Mouse (Mus musculus) spleen, adult 10 weeks (tissue): ENCODE data around the gene Ufsp1. TPM values are rescaled to one million over a fixed set of nuclear protein-coding genes. Genes with fewer than 3 reads are reported as not detected.

Experiments used
- polyA plus RNA-seq: library from polyadenylated mRNA; stranded (reverse); fragments of 350-450 nt; fragmentation: Illumina TruSeq; extraction: RNeasy Lipid Tissue Mini Kit (QIAGEN cat#74804); gene quantifications from one replicate; pipeline ENCODE4 v1.2.3, GENCODE M21; 2015; ENCODE audit warnings: low replicate concordance; ENCODE audit not compliant: insufficient read depth

Ufsp1 gene
- 3.4 TPM for polyA plus RNA-seq

GRCm38 (mm10) chr5:137293839-137294743 lies at the start of gene Ufsp1:
Gene Ufsp1 (plus strand): TSS chr5:137294629.

GRCm38 (mm10) chr5:137287032-137287952 lies 7.1 kb upstream of the Ufsp1 start, which contains the start of gene Ache:
Gene Ache (plus strand): TSS chr5:137287519.

GRCm38 (mm10) chr5:137307071-137307912 lies 12.9 kb downstream of the Ufsp1 start, which contains the start of gene Srrt:
Gene Srrt (minus strand): TSS chr5:137307674.

GRCm38 (mm10) chr5:137314193-137315083 lies 20.0 kb downstream of the Ufsp1 start, which contains the start of gene Trip6:
Gene Trip6 (minus strand): TSS chr5:137314404.

GRCm38 (mm10) chr5:137333512-137334174 lies 39.2 kb downstream of the Ufsp1 start, which contains the start of gene Slc12a9:
Gene Slc12a9 (minus strand): TSS chr5:137333597.

Other genes starting within 250 kb of the Ufsp1 start
- gene Ap1s1, start 248.5 kb upstream of the Ufsp1 start, polyA plus RNA-seq = 54.2 TPM
- 1.8 TPM for gene Serpine1, start 222.4 kb upstream of the Ufsp1 start, polyA plus RNA-seq
- 57.0 TPM for gene Trim56, start 178.4 kb upstream of the Ufsp1 start, polyA plus RNA-seq
- not detected for gene Muc3, start 145.3 kb upstream of the Ufsp1 start, polyA plus RNA-seq
- gene Muc3a, start 82.2 kb upstream of the Ufsp1 start, polyA plus RNA-seq = 4.1 TPM
- 2.4 TPM for gene Ache, start 7.1 kb upstream of the Ufsp1 start, polyA plus RNA-seq
- gene Srrt, start 13.0 kb downstream of the Ufsp1 start, polyA plus RNA-seq = 287 TPM
- gene Trip6, start 19.8 kb downstream of the Ufsp1 start, polyA plus RNA-seq = 3.0 TPM
- gene Slc12a9, start 39.0 kb downstream of the Ufsp1 start, polyA plus RNA-seq = 9.0 TPM
- 6.1 TPM for gene Ephb4, start 55.5 kb downstream of the Ufsp1 start, polyA plus RNA-seq
- not detected for gene Zan, start 182.4 kb downstream of the Ufsp1 start, polyA plus RNA-seq
- gene Pop7, start 207.9 kb downstream of the Ufsp1 start, polyA plus RNA-seq = 5.8 TPM
- 17.4 TPM for gene Gigyf1, start 223.9 kb downstream of the Ufsp1 start, polyA plus RNA-seq
- gene Epo, start 238.6 kb downstream of the Ufsp1 start, polyA plus RNA-seq = not detected
- 75.7 TPM for gene Gnb2, start 238.9 kb downstream of the Ufsp1 start, polyA plus RNA-seq